Mouse (Mus musculus) lung, postnatal 4 days (tissue): ENCODE data around the gene Sorbs2.
A peak's percentile ranks its signal among the peaks of the same experiment; 100 is the strongest.

Source experiments
- DNase-seq, 2 experiments: peaks; one replicate each; pipeline ENCODE4 v3.0.0; 2021

Sorbs2 gene

DNA sequence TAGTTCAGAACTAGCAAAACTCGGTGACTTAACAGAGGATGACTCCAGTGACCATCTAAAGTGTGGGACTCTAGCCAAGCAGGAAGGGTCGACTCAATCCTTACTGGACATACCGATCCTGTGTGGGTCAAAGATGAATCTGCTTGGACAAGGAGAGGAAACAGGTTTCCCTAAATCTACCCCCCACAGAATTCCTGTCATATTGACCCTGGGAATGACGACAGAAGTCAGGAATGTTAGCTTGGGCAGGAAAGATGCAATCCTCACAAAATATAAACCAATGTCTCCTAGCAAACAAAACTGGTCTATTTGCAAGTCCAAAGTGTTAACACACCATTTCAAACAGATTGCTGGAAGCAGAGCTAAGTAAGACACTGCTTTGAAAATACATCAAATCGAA, 118.8 kb downstream of the Sorbs2 start:
- DNase-seq, result no peak

DNA sequence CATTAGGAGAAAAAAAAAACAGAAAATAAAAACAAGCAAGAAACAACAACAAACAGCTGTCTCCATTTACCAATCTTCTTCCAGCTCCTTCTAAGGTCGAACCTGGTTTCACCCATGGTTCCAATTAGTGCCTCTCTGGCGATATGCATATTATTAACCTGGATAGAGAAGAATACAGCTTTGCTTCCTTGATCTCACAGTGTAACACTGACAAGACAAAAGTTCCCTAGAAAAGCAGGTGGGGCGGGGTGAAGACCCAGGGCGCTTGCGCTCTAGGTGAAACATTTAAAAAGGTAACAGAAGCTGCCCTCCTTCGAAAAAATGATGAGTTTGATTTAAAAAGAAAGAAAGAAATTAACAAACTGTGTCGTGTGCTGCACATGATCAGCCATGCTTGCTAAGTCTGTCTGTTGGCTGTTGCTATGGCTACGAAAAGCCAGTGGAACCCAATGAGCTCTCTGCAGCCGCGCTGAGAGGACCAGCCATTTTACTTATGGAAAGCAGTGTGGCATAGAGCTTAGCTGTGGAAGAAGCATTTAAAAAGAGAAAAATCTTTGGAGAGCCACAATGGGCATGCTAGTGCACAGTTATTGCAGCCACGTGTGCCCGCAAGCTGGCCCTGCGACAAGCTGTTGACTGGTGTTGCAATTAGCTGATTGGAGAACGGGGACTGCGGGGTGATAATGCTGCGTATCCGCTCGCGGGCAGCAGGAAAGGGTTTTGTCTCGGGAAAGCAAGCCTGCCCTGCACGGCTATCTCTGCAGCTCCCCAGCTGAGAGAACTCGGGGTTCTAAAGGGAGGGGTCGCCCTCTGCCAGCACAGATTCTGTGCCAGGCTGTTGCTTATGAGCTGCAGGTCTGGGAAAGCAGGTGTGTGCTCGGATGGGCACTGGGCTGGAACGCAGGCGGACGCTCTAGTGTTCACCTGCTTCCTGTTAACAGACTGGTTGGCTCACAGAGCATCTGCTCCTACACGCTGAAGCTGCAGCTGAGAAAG, 120.0 kb downstream of the Sorbs2 start:
- peak; percentile 30 to 47 for DNase-seq

DNA sequence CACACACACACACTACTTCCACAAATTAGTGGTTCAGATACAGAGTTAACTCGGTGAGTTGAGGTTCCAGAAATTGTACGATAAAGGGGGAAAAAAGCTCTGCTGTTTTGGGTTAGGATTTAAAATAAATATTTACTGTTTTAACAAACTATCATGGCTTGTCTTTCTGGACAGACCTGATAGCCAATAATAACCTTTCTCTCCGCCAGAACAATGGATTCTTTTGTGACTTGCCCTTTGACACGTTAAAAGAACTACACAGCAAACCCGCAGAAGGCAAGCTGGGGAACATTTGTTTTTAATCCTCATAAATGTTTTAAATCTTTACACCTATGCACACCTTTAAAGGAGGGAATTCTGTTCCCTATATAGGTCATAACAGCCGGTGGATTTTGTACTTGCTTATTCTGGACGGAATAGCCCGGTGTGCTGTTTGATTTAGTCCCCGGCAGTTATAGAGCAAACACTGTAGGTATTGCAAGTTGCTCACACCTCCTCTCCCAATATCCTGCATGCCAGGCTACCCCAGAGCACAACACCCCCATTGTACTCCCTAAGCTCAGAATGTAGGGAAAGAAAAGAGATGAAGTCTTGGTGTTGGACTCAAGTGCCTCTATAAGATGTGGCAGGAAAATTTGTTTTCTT, 121.0 kb downstream of the Sorbs2 start:
- no peak for DNase-seq

DNA sequence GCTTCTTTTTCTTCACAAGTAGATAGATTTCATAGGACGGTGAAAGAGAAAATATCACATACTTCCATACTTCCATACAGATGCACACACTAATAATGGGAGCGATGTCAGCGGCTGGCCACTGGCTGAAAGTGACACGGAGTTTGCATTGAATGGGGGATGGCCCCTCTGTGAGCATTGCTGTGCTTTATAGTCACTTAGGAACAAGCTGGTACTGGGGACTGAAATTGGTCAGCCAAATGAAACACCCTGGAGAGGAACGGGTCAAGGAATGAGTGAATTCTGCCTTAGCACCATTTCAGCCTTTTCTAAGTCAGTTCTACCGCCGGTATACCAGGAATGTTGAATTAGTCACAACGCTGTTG, 121.5 kb downstream of the Sorbs2 start:
- no peak for DNase-seq

DNA sequence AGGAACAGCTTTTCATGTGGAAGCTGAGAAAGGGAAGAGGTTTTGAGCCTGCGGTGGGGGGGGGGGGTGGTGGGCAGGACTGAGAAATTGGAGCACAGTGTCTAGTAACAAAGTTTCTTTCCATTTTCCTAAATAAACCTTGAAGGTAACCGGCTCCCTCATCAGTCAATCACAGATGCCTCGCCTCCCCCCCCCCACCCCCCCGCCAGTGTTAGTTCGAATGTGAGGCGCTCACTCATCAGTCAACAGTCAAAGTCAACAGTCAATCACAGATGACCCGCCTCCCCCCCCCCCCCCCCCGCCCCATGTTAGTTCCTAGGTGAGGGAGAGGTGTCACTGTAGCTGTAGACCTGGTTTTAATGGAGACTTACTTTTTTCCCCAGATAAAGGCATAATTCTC, 123.4 kb downstream of the Sorbs2 start:
- DNase-seq, result no peak

DNA sequence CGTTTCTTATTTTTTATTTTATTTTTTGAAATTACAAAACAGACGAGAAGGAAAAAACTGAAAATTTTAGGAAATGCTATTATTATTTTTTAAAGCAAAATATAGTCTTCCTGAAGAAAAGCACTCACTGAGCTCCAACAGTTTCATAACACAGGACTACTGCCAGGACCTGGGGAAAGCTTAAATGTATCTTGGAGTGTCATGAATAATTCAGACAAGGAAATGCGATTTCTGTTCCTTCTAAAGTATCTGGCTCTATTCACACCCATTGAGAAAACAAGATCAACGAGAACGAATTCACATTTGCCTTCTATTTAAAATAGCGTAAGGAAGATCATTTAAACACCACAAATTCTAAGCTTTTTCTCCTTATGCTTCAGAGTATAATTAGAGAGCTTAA, 127.6 kb downstream of the Sorbs2 start:
- no peak for DNase-seq

DNA sequence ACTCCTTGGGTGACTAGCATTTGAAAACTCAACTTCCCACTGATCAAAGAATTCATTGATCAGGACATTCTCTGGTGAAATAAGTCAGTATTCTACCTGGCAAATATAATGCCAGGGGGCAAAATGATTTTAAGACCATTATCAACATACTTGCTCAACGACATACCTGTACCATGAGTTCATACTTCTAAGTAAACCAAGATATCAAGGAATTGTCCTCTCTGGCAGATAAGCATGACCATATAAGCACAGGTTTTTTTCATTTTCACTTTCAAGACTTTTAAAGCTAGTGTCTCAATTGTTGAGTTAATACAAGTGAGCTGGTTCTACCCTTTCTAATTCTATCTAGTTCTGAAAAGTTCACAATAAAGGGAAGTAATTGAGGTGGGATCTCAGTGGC, 130.2 kb downstream of the Sorbs2 start:
- no peak for DNase-seq

DNA sequence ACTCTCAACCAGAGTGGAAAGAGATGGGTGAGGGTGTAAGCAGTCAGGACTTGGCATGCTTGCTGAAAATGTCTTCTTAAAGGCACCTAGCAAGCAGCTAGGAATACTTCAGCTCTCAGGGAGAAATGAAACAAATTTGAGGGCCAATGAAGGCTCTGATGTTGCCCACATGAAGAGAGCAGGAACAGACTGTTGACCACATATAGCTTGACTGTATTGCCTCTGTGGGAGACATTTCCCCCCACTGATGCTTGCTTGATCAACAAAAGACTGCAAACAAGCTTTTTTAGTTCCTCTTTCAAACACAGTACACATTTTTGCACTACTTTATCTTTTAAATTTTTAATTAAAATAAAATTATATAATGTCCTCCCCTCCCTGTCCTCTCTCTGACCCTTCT, 131.9 kb downstream of the Sorbs2 start:
- DNase-seq, result no peak

DNA sequence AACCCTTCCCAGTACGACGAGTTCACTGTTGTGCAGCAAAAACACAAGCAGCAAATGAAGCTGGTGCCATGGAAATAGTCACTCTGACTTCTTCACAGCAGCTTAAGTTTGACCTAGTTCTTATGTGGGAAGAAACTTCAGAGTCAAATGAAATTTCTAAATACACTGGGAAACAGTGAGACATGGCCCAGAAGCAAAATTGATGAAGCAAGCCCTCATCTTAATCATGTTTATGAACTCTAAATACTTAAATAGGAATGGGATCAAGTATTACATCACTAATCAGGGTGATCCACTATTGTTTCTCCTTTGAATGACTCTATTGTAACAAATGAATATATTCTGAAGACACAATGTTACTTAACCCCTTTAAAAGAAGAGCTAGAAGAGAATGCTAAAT, 137.1 kb downstream of the Sorbs2 start:
- no peak for DNase-seq

DNA sequence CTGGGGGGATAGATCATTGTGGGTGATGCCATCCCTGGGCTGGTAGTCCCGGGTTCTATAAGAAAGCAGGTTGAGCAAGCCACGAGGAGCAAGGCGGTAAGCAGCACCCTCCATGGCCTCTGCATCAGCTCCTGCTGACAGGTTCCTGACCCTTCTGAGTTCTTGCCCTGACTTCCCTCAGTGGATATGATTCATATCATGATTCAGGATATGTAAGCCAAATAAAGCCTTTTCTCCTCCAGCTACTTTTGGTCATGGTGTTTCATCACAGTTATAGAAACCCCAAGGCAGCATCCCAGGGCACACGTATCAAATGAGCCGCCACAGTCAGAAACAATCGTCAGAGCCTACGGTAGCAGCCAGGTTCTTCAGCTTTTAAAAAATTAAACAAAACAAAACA, 141.5 kb downstream of the Sorbs2 start:
- no peak for DNase-seq

DNA sequence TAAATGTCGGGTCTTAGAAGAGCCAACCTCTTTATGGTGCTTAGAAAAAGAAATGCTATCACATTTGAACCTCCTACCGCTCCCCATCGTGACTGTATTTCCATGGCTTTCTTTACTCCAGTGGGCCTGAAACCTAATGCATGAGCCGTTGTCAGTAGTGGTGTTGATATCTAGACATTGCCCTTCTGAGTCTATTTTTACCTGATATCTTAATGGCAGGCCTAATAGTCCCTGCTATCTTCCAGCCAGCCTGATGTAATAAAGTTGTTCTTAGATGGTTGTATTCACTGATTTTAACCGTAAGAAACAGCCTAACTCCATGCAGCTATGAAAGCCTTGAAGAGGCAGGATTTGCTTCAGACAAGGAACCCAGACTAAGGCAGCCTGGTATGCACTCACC, 142.4 kb downstream of the Sorbs2 start:
- no peak for DNase-seq

DNA sequence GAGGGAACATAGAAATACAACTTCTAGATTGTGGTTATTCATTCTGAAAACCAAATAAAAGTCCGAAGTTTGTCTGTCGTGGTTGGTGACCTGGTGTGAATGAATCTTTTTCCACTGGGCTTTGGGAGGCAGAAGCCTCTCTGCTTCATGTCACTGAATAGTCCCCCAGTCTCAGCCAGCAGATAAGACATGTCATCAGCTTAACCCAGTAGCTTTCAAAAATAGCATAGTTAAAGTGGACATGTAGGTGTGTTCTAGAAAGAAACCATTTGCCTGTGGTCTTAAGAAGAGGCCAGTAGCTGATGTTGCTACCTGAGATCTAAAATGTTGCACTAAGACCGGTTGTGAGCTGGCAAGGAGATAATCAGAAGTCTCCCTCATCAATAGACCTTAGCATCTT, 150.4 kb downstream of the Sorbs2 start:
- no peak for DNase-seq

DNA sequence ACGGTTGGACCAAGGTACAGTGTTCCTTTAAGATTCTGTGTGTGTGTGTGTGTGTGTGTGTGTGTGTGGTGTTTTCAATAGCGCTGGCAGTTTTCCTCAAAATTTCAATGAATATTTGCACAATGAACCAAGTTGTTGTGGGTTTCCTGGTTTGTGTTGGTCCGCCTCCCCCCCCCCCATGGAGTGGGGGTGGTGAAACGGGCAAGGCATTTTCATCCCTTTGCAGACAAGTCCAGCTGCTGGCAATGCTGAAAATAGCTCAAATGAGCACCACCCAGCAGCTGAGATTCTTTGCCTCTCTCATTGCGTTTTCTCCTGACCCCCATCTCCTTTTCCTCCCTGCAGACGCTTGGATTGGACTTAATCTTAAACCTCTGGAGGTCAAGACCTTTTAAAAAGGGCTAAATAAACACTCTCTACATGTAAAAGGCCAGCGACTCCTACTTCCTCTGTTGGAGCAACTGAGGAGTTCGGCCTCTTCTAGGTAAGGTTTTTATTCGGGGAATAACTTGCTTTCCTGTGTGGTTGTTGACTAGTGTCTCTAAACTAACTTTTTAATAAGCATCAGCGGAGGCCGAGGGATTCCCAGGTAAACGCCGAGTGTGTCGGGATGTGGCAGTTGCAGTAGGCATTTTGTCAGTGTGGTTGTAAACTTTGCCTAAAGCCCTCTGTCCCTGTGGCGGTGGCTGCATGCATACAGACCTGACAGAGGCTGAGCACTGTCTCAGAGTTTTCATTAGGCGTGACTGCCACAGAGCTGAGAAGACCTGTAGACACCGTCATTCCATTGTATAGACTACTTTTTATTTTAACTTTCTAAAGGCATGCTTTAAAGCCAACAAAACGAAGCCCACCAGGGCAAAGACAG, 151.1 kb downstream of the Sorbs2 start:
- DNase-seq, result peak; percentile 15 to 46

DNA sequence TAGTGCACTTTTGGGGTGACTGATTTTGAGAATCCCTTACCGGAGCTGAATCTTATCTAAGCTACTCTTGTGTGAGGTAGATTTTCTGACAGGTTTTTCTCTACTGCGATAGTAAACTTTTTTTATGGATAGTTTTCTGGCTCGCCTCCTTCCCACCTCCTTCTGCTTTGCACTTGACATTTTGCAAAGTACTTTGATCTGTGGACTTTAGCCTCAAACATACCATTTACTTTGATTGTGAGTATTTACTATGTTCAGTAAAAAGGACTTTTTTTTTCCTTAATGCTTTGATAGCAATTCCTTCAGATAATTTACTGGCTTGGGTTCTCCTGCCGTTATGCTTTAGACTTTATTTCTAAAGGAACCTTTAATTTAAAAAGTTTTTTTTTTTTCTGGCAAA, 151.9 kb downstream of the Sorbs2 start:
- no peak for DNase-seq

DNA sequence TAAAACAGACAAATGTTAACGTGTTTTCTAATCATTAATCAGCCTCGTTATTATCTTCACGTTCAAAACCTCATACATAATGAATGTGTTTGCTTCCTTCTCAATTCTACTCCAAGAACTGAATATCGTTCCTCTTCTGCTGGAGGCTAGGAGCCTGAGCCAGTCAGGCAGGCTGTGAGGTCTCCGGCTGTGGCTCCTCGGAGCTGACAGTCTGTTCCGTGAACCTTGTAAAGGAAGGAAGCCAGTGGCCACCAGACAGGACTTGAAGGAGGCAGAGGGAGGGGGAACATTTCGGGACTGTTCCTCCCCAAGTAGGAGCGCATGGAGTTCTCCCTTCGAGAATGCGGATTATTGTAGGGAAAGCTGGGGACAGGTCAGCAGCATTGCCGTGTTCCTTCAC, 153.0 kb downstream of the Sorbs2 start:
- DNase-seq, result no peak

DNA sequence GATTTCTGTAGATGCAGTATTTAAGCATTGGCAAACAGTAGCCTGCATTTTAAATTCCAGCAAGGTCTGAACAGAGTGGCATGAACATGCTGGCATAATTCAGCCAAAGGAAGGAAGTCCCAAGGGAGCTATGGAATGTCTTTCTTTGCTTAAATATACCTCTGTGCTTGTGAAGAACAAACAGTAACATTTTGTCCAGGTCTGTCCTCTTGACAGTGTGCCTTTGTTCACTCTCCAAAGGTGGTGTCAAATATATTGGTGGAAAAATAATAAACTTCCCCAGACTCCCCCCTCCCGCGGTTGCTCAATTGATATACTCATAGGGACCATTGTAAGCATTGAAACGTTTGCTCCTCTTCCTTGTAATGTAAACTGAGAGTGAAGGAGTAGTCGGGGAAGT, 154.0 kb downstream of the Sorbs2 start:
- no peak for DNase-seq

DNA sequence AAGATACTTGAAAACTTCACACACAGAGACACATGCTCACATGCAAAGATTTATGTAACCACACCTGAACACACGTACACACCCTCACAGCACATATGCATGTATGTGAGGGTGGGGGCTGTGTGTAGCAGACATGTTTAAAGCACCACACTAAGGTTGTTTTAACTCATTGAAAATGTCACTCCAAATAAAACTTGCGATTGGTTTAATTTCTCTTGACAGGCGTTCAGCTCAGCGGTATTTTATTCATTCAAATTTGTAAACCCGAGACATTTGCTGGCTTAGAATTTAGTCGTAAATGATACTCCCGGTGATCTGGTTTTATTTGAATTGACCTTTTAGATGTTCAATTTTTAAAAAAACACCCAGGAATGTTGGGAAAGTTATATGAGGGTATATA, 158.6 kb downstream of the Sorbs2 start:
- DNase-seq, result no peak

DNA sequence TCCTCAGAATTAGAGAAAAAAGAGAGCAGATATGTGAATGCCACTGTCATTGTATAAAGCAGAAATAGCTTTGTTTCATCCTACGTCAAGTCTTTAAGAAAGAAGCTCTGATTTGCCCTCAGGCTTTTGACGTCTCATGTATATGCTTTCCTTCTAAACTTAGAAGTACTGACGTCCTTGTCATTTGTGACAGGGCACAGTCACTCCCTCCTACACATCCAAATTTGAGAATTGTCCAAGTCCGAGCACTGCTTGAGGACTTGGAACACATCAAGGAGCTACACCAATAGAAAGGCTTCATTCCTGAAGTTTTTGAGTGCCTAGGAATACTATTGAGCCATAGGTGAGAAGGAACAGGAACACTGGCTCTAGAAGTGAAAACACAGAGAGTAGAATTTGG, 165.6 kb downstream of the Sorbs2 start:
- no peak for DNase-seq

DNA sequence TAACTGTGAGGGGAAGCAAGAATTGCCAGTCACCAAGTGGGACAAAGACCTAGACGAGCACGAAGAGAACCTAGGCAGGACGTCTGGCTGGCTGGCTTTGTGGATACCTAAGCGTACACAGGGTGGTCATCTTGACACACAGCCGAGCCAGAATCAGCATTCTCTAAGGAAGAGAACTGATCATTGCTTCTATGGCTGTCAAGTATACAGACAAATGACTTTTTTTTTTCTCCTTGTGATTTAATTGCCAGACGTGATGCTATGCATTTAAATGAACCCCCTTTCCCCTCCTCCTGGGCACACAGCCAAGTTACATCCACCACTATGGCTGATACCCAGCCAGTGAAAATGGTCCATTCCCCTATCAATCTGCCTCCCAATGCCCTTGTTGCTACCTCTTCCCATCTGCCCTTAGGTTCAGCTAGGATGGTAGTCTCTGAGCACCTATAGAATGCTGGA, 168.3 kb downstream of the Sorbs2 start:
- DNase-seq, result no peak

DNA sequence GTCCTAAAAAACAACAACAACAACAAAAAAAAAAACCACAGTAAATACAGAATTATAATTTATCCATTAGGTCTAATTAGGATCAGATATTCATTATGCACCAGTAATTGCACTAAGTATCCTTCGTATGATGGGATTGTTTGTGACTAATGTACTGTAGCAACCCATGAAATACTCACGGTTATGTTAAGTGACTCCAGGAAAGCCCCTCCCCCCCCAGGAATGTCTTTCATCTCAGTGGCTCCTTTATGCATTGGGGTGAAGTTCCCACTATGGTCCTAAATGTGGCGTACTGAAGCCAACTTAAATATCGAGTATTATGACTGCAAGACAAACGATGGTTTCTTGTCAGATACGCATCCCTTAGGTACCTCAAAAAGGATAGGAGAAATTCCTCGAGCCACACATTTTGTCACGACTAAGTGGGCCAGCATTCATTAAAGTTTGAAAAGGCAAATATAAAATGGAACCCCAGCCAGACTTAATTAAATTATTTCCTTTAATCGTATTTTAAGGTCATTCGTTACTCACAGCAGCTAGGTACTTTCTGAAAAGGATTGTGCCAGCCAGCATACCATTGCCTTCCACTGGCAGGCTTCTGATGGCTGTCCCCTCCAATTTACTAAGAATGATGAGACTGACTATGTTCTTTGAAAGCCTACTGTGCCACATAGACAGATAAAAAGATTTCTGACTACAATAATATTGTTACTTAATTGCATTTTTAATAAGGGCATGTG, 169.7 kb downstream of the Sorbs2 start:
- DNase-seq, result no peak

DNA sequence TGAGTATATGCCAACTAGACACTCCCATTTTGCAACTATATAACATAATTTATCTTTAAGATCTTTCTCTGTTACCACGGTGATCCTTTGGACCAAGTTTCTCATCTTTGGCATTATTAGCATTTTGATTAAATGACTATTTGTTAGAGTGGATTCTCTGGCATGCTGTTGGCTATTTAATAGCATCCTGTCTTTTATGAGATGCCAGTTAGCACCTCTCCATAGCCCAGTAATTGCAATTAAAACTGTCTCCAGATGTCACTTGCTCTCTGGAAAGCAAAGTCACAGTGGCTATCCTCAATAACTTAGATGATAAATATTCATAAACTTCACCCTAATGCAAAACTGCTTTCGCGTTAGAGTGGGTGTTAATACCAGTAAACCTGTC, 170.3 kb downstream of the Sorbs2 start:
- no peak for DNase-seq

DNA sequence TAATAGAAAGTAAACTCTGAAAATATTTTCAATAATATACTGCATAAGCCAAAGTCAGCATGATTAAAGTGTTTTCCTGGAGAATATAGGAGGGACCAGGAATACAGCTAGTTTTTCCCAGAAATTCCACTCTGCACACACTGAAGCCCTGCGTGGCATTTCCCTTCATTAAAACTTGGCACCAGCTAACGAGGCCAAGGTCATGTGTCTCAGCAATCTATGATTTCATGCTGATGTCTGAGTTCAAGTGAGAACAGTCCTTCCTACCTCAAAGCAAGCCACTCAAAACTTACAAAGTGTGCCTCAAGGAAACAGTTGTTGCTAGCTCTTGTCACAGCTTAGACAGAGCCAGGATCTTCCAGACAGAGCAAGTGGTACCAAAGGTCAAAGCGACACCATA, 173.6 kb downstream of the Sorbs2 start:
- DNase-seq, result no peak
